Mouse (Mus musculus) liver, embryonic 13.5 days (tissue): ENCODE measurements around the gene Cish. TPM values are rescaled to one million over a fixed set of nuclear protein-coding genes. Genes with fewer than 3 reads are reported as not detected.

Source experiments
- ATAC-seq: fragments of 200-750 bp; cut with Nextera tagmentation; 2 replicates; pipeline ENCODE4 v1.8.0; 2017; ENCODE audit warnings: low read depth, mild to moderate bottlenecking, moderate number of reproducible peaks, moderate library complexity
- DNase-seq: peaks from one replicate; pipeline ENCODE4 v3.0.0; 2022
- H3K27ac ChIP-seq: fragments of 300-500 bp; sonication (generic); 2 replicates; pipeline ENCODE4 v1.5.1; 2015; ENCODE audit warnings: moderate library complexity, mild to moderate bottlenecking, inconsistent platforms
- H3K27me3 ChIP-seq: fragments of 300-500 bp; sonication (generic); 2 replicates; pipeline ENCODE4 v1.6.1; 2015; ENCODE audit warnings: mild to moderate bottlenecking, inconsistent platforms
- H3K36me3 ChIP-seq: fragments of 300-500 bp; sonication (generic); 2 replicates; pipeline ENCODE4 v1.6.1; 2015; ENCODE audit warnings: mild to moderate bottlenecking, inconsistent platforms
- H3K4me1 ChIP-seq: fragments of 300-500 bp; sonication (generic); replicated peaks from 2 replicates; pipeline ENCODE4 v1.6.1; 2015; ENCODE audit warnings: inconsistent platforms
- H3K4me2 ChIP-seq: fragments of 300-500 bp; sonication (generic); 2 replicates; pipeline ENCODE4 v1.6.1; 2015; ENCODE audit warnings: inconsistent platforms, mild to moderate bottlenecking, moderate library complexity
- H3K4me3 ChIP-seq: fragments of 300-500 bp; sonication (generic); replicated peaks from 2 replicates; pipeline ENCODE4 v1.5.1; 2015; ENCODE audit warnings: mild to moderate bottlenecking, inconsistent platforms
- H3K9ac ChIP-seq: fragments of 300-500 bp; sonication (generic); 2 replicates; pipeline ENCODE4 v1.6.1; 2015; ENCODE audit warnings: mild to moderate bottlenecking, inconsistent platforms
- H3K9me3 ChIP-seq: fragments of 300-500 bp; sonication (generic); replicated peaks from 2 replicates; pipeline ENCODE4 v1.6.1; 2016; ENCODE audit warnings: inconsistent platforms
- WGBS: fragments of 180-500 bp; shearing (Covaris S2); methylation state at CpG from one replicate; pipeline ENCODE4 v1.1.7; 2015; ENCODE audit not compliant: insufficient replicate concordance; 5-methylcytosine and 5-hydroxymethylcytosine counted together
- polyA plus RNA-seq: library from polyadenylated mRNA; unstranded; fragments of >200 nt; fragmentation: Nextera tagmentation; extraction: Ambion mirVana; gene quantifications from 2 replicates; pipeline ENCODE4 v1.2.1, GENCODE M21; 2015

Cish gene
- polyA plus RNA-seq, 1 experiment from 2014 or later, result 10.7 TPM

DNA sequence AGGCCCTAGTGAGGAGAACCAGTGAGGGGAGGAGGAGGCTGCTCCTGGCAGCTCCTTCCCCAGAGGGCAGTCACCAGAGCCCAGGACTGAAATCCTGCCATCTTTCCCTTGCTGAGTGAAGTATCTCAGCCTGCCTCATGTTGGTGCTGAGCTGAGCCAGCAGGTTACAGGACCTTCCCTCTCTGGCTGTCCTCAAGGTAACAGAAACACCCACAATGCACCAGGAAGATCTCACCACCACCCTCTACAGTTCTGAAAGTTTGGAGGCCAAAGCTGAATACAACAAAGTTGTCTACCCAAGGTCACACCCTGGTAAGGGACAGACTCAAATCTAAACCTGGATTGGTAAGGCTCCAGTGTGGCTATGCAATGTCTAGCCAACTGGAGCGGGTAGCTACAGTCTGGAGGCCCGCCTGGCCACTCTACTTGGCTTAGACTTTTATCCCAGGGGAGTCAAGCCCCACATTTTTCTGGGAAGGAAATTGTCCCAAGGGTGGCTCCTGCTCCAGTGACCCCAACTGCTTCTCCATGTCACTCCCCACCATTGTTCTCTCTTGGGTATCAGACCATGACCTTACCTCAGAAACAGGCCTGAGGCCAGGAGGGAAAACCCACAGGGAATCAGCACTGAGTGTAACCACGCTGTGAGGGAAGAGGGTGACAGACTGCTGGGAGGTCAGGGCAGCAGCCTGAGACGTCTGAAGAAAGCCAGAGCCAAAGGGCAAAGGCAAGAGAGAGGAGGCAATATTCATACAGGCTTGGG, 29.2 kb downstream of the Cish start:
- H3K4me2 ChIP-seq, result no peak overlapping the region
- H3K9me3 ChIP-seq, result no peaks in the 10 kb centered on the region
- WGBS, result 57% methylated on average over 4 of the region's 4 CpGs
- H3K4me3 ChIP-seq, result no peak overlapping the region
- ATAC-seq (no peak), DNase-seq (no peak)
- H3K27ac ChIP-seq, result no peak overlapping the region
- H3K4me1 ChIP-seq, result peaks cover 7% of the 10 kb centered on the region; the same call in 1 of the 2 replicates
- no peaks in the 10 kb centered on the region for H3K36me3 ChIP-seq
- no peak overlapping the region for H3K9ac ChIP-seq
- no peaks in the 10 kb centered on the region; the same call in 1 of the 2 replicates for H3K27me3 ChIP-seq

DNA sequence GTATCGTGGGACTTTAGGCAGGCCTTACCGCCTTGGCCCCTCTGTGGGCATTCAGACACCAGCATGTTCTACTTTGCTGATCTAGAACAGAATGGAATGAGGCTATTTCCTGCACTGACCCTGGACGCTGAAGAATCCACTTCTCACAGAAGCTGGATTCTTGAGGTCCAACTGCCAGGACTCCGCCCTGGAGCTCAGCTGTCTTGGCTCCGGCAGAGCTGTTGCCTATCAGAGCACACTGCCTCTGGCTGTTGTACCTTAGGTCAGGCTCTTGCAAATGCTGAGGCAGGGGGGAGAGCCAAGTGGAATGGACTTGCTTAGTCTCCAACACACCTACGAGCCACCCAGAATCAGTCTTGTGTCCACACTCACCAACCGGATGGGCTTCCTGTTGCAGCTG, 30.1 kb downstream of the Cish start:
- Histone ChIP-seq H3K4me3 (no peak overlapping the region), H3K27ac (no peak overlapping the region), H3K4me1 (peaks cover 7% of the 10 kb centered on the region; the same call in 1 of the 2 replicates), H3K9me3 (no peaks in the 10 kb centered on the region), H3K9ac (no peak overlapping the region), H3K4me2 (no peak overlapping the region), H3K36me3 (no peaks in the 10 kb centered on the region), H3K27me3 (no peaks in the 10 kb centered on the region; the same call in 1 of the 2 replicates)
- ATAC-seq (no peak), DNase-seq (no peak)
- WGBS, result 57% methylated on average over 7 of the region's 7 CpGs

DNA sequence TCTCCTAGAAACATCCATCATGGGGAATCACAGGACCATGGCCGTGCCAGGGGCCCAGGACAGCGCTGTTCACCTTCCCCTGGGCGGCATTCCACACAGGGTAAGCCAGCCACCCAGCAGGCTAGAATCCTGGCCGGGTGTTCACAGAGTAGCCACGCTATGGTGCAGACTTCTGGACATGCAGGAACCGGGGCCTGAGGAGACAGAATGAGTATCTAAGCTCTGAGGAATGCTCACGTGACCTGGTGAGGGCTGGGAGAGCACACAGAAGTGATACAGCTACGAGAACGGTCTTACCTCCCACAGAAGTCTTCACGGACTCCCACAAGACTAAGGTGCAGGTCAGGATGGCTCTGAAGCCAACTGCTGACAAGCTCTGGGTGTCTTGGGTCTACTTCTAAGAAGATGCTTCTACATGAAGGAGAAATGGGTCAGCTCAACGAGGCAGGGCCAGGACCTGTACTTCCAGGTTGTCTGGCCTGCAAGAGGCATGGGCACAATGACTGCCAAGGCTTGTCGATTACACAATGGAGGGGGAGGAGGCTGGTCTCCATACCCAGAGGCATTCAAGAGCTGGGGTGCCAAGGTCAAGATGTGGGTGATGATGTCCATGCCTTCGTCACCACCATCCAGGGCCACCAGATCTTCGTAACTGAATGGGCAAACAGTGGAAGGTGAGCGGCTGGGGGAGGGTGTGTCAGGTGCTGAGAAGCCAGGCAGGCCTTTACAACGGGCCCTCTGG, 32.2 kb downstream of the Cish start:
- WGBS, result 81% methylated on average over 16 of the region's 16 CpGs
- DNase-seq (no peak), ATAC-seq (no peak)
- Histone ChIP-seq H3K36me3 (0 out of 2 replicates have a peak, but pooled peaks cover 2% of the 10 kb centered on the region), H3K27ac (no peak overlapping the region), H3K4me2 (no peak overlapping the region), H3K27me3 (no peaks in the 10 kb centered on the region; the same call in 1 of the 2 replicates), H3K9ac (no peak overlapping the region), H3K4me1 (peaks cover 7% of the 10 kb centered on the region; the same call in 1 of the 2 replicates), H3K9me3 (no peaks in the 10 kb centered on the region), H3K4me3 (no peak overlapping the region)

DNA sequence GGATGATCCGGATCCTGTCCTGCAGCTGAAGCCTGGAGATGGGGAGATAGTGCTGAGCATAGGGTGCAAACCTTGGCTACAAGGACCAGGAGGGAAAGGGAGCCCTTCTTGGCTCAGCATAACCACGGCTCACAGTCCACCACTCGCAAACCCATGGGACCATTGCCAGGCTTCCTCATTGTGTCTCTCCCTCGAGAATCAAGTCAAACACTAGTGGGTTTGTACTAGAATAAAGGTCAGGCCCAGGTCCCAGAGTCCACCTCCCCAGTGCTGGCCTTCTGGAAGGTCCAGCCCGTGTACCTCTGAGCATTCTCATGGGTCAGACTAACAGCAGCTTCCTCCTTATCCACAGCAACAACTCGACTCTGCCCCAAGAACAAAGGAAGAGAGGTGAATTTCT, 35.0 kb downstream of the Cish start:
- WGBS, result 65% methylated on average over 6 of the region's 6 CpGs

DNA sequence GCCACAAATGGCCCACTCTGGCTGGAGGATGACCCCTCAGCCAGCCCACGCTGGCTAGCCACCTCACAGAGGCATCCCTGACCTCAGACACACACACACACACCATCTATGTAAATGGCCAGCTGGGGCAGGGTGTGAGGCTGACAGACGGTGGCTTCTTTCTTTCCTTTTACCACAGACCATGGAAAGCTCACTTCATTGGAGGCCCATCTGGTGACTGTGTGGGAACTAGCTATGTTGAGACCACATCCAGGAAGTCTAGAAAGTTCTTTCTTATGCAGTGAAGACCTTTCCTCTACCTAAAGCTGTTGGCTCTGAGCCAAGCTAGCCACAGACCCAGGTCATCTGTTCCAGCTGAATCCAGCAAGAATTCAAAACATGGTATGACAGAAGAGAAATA, 37.9 kb downstream of the Cish start:
- WGBS, result 67% methylated on average over 2 of the region's 2 CpGs
- no peak for ATAC-seq
- H3K4me3 ChIP-seq, result no peak overlapping the region

More for the DNA sequence above, 35.0 kb downstream of the Cish start:
- Histone ChIP-seq H3K27me3 (no peaks in the 10 kb centered on the region), H3K4me2 (no peak overlapping the region), H3K9ac (no peak overlapping the region), H3K4me3 (no peak overlapping the region), H3K27ac (no peak overlapping the region), H3K4me1 (no peaks in the 10 kb centered on the region), H3K36me3 (0 out of 2 replicates have a peak, but pooled peaks cover 2% of the 10 kb centered on the region), H3K9me3 (no peaks in the 10 kb centered on the region)
- ATAC-seq (no peak), DNase-seq (no peak)

DNA sequence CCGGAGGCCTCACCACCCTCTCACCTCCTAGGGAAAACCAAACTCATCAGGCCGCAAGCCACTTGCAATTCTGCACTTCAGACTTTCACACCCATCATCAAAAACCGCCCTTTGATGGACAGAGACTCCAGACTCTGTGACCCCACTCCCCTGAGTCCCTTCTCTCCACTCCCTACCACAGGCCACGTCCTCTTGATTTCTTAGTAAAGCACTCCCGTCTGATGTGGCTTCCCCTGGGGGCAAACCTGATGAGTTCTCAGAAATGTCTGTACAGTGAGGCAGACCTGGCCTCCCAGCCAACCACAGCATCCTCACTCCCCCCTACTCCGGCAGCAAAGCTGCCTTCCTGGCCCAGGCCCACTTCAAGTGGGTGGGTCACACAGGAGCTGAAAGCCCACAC, 38.5 kb downstream of the Cish start:
- ATAC-seq (no peak), DNase-seq (no peak)
- H3K4me3 ChIP-seq, result no peak overlapping the region
- H3K9ac ChIP-seq, result no peak overlapping the region
- 73% methylated on average over 6 of the region's 6 CpGs for WGBS
- no peak overlapping the region for H3K27ac ChIP-seq
- no peak overlapping the region for H3K4me2 ChIP-seq
- H3K36me3 ChIP-seq, result 0 out of 2 replicates have a peak, but pooled peaks cover 2% of the 10 kb centered on the region
- no peaks in the 10 kb centered on the region for H3K9me3 ChIP-seq
- peaks cover 20% of the 10 kb centered on the region for H3K4me1 ChIP-seq
- H3K27me3 ChIP-seq, result no peaks in the 10 kb centered on the region

More for the DNA sequence above, 37.9 kb downstream of the Cish start:
- no peaks in the 10 kb centered on the region for H3K27me3 ChIP-seq
- no peak overlapping the region for H3K27ac ChIP-seq
- no peak overlapping the region for H3K9ac ChIP-seq
- no peaks in the 10 kb centered on the region for H3K9me3 ChIP-seq
- DNase-seq, result no peak
- H3K36me3 ChIP-seq, result 0 out of 2 replicates have a peak, but pooled peaks cover 2% of the 10 kb centered on the region
- H3K4me1 ChIP-seq, result peaks cover 15% of the 10 kb centered on the region
- no peak overlapping the region for H3K4me2 ChIP-seq

DNA sequence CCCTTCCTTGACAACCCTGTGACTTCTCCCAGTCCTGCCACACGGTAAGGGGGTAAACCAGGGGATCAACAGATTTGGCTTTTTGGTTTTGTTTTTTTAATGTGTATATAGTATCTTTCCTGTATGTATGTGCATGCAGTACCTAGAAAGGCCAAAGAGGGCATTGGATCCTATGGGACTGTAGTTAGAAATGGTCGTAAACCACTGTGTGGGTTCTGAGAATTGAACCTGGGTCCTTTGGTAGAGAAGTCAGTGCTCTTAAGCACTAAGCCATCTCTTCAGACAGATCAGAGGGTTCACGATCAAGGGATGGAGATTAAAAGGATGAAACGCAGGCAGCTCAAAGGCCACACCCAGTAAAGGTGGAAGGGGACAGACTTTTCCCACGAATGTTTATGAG, 39.2 kb downstream of the Cish start:
- Histone ChIP-seq H3K4me1 (peaks cover 20% of the 10 kb centered on the region), H3K9me3 (no peaks in the 10 kb centered on the region), H3K4me3 (no peak overlapping the region), H3K27ac (no peak overlapping the region), H3K9ac (no peak overlapping the region), H3K27me3 (no peaks in the 10 kb centered on the region), H3K36me3 (0 out of 2 replicates have a peak, but pooled peaks cover 2% of the 10 kb centered on the region), H3K4me2 (no peak overlapping the region)
- WGBS, result 77% methylated on average over 5 of the region's 5 CpGs
- no peak for ATAC-seq
- DNase-seq, result no peak

DNA sequence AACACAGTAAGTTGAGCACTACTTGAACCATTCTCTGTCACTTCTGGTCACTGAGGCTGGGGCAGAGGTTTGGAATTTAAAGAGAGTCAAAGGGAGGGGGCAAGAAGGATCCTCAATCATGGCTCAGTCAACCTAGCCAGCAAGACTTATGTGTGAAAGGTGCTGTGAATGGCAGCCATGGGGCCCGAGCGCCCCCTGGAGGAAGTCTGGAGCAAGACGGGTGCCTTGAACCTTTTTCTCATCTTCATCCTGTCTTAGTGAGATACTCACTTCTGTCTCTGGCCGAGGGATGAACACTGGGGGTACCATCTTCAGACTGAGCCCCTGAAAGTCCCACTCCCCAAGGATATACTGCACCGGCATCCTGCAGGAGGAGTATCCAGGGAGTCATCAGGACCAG, 40.1 kb downstream of the Cish start:
- WGBS, result 0% methylated on average over 5 of the region's 5 CpGs
- H3K27me3 ChIP-seq, result peaks cover 6% of the 10 kb centered on the region
- no peak overlapping the region for H3K9ac ChIP-seq

DNA sequence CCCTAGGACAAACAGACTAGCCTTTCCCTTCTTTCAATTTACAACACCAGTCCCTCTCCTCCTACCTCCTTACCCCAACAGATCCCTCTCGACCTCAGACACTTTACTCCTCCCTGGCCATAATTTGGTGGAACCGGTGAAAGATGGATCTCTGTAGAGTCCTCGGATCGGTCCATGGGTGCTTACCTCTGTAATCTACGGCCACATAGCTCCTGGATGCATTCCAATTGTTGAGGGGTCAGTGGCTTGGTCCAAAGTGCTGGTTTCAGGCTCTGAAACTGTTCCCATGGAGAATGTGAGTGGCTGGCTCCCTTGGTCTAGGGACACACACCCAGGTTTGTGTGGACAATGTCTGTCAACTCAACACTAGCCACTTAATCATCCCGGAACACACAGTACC, 40.6 kb downstream of the Cish start:
- 0 out of 2 replicates have a peak, but pooled peaks cover 2% of the 10 kb centered on the region for H3K36me3 ChIP-seq
- no peak overlapping the region for H3K9ac ChIP-seq
- DNase-seq (no peak), ATAC-seq (no peak)
- H3K4me3 ChIP-seq, result no peak overlapping the region
- no peak overlapping the region for H3K27ac ChIP-seq
- no peak overlapping the region for H3K4me2 ChIP-seq
- peaks cover 11% of the 10 kb centered on the region for H3K27me3 ChIP-seq
- WGBS, result 78% methylated on average over 6 of the region's 6 CpGs
- peaks cover 28% of the 10 kb centered on the region for H3K4me1 ChIP-seq
- no peaks in the 10 kb centered on the region for H3K9me3 ChIP-seq

More for the DNA sequence above, 40.1 kb downstream of the Cish start:
- Histone ChIP-seq H3K36me3 (0 out of 2 replicates have a peak, but pooled peaks cover 2% of the 10 kb centered on the region), H3K9me3 (no peaks in the 10 kb centered on the region), H3K27ac (no peak overlapping the region), H3K4me2 (no peak overlapping the region), H3K4me1 (peaks cover 26% of the 10 kb centered on the region), H3K4me3 (no peak overlapping the region)
- DNase-seq, result peak; percentile 68
- ATAC-seq, result no peak

DNA sequence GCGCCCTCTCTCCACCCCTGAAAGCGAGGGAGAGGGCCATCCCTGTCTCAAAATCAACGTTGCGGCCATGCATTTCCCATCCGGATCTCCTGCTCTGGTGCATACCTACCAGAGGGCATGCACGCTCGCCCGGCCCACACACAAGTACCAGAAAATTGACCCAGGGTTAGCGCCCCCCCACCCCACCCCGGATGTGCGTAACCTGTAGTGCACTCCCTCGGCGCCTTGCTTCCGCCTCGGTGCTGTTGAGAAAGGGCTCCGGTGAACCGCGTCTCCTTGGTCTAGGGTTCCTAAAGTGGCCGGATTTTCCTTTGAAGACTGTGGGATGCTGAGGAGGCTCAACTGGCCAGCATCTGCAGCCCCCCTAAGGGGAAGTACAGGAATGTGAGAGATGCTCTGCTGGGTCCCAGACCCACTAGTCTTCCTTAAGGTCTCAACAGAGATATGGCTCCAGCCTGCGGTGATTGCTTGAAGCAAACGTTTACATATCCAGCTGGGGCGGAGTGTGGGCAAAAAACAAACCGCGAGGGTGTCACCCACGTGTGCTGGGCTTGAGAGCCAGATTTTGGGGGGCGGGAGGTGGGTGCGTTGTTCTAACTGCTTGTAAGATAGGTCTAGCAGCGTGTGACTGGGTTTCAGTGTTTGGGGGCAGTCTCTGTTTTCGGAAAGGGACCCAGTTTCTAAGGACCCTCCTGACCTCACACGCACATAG, 42.5 kb downstream of the Cish start, which contains the start of gene Hemk1:
TSS of gene Hemk1 (minus strand) at position 179 of the 712 bp plus-strand sequence.
- H3K27me3 ChIP-seq, result peaks cover 29% of the 10 kb centered on the region
- H3K27ac ChIP-seq, result peak within 1 kb of the TSS; percentile 41
- no peaks in the 10 kb centered on the region for H3K9me3 ChIP-seq
- H3K4me1 ChIP-seq, result peaks cover 28% of the 10 kb centered on the region
- DNase-seq (peak; percentile 51), ATAC-seq (peak; percentile 81)
- H3K4me2 ChIP-seq, result peak within 1 kb of the TSS; percentile 73
- H3K36me3 ChIP-seq, result no peaks in the 10 kb centered on the region
- peak within 1 kb of the TSS; percentile 76 for H3K9ac ChIP-seq
- WGBS, result 6% methylated on average over 30 of the region's 30 CpGs
- H3K4me3 ChIP-seq, result peak within 1 kb of the TSS; percentile 68
